Mouse (Mus musculus): Measurements from ENCODE around the gene Fndc10. TPM values are rescaled to one million over a fixed set of nuclear protein-coding genes. Genes with fewer than 3 reads are reported as not detected.
"Not testable (repeated sequence)": the region's sequence is repeated elsewhere in the genome, so short reads cannot be mapped to it uniquely, and the experiment has no call there.

Fndc10 gene
- total and polyA plus RNA-seq, 2 experiments from 2014 or later: 26.5 to 52.0 TPM

GRCm38 (mm10) chr4:155675991-155676390 is 18.2 kb upstream of the Fndc10 start:
- Histone ChIP-seq H3K9me3 (ENCODE audit: low read length) (no peaks in the 10 kb centered on the region), H3K4me3 (ENCODE audit: low read length) (no peak overlapping the region), H3K4me2 (ENCODE audit: low read depth, low read length) (no peak overlapping the region), H3K27me3 (ENCODE audit: insufficient read depth, low read length) (no peaks in the 10 kb centered on the region), H3K4me1 (ENCODE audit: insufficient read depth, low read length) (no peaks in the 10 kb centered on the region), H3K9ac (replicated peaks; ENCODE audit: low read length) (no peak overlapping the region), H3K36me3 (ENCODE audit: insufficient read depth, low read length) (no peaks in the 10 kb centered on the region), H3K27ac (no peak overlapping the region)
- DNase-seq (ENCODE audit: low spot score) (peak; percentile 23), ATAC-seq (no peak)
- WGBS: 86% methylated on average over 2 of the region's 2 CpGs
- TF ChIP-seq CTCF (IDR thresholded peaks at IDR 0.05; ENCODE audit: low read depth): peak; percentile 64

- H3K36me3 ChIP-seq (ENCODE audit: insufficient read depth, low read length); H3K4me2 ChIP-seq (ENCODE audit: low read depth, low read length); DNase-seq (ENCODE audit: low spot score); H3K4me1 ChIP-seq (ENCODE audit: insufficient read depth, low read length); H3K4me3 ChIP-seq (ENCODE audit: low read length); H3K9ac ChIP-seq (replicated peaks; ENCODE audit: low read length); ATAC-seq; H3K9me3 ChIP-seq (ENCODE audit: low read length); H3K27ac ChIP-seq; H3K27me3 ChIP-seq (ENCODE audit: insufficient read depth, low read length): not testable (repeated sequence)
- 92% methylated on average over 15 of the region's 19 CpGs for WGBS
These were observed 10.4 kb upstream of the Fndc10 start for GRCm38 (mm10) chr4:155683670-155684277.

GRCm38 (mm10) chr4:155687764-155688163 is 6.4 kb upstream of the Fndc10 start:
- not testable (repeated sequence) for ATAC-seq; H3K4me1 ChIP-seq (ENCODE audit: insufficient read depth, low read length); H3K9ac ChIP-seq (replicated peaks; ENCODE audit: low read length); H3K36me3 ChIP-seq (ENCODE audit: insufficient read depth, low read length); H3K27ac ChIP-seq; H3K4me3 ChIP-seq (ENCODE audit: low read length); DNase-seq (ENCODE audit: low spot score); H3K4me2 ChIP-seq (ENCODE audit: low read depth, low read length); H3K27me3 ChIP-seq (ENCODE audit: insufficient read depth, low read length); H3K9me3 ChIP-seq (ENCODE audit: low read length)
- 92% methylated on average over 4 of the region's 4 CpGs for WGBS

GRCm38 (mm10) chr4:155690571-155691375 is 3.4 kb upstream of the Fndc10 start:
- 68% methylated on average over 12 of the region's 12 CpGs for WGBS
- DNase-seq (ENCODE audit: low spot score) (peak; percentile 44), ATAC-seq (no peak)

GRCm38 (mm10) chr4:155692421-155692820 is 1.7 kb upstream of the Fndc10 start:
- DNase-seq (ENCODE audit: low spot score): no peak
- ATAC-seq: no peak
- H3K4me1 ChIP-seq (ENCODE audit: insufficient read depth, low read length): peaks cover 16% of the 10 kb centered on the region
- H3K9me3 ChIP-seq (ENCODE audit: low read length): no peaks in the 10 kb centered on the region
- no peak overlapping the region for H3K9ac ChIP-seq (replicated peaks; ENCODE audit: low read length)
- WGBS: 97% methylated on average over 3 of the region's 3 CpGs
- no peak overlapping the region for H3K27ac ChIP-seq
- no peak overlapping the region for H3K4me2 ChIP-seq (ENCODE audit: low read depth, low read length)
- H3K27me3 ChIP-seq (ENCODE audit: insufficient read depth, low read length): no peaks in the 10 kb centered on the region
- no peak for TF ChIP-seq CTCF (IDR thresholded peaks at IDR 0.05; ENCODE audit: low read depth)
- H3K36me3 ChIP-seq (ENCODE audit: insufficient read depth, low read length): no peaks in the 10 kb centered on the region
- no peak overlapping the region for H3K4me3 ChIP-seq (ENCODE audit: low read length)

More at GRCm38 (mm10) chr4:155690571-155691375, 3.4 kb upstream of the Fndc10 start:
- Histone ChIP-seq H3K27me3 (ENCODE audit: insufficient read depth, low read length) (no peaks in the 10 kb centered on the region), H3K4me3 (ENCODE audit: low read length) (no peak overlapping the region), H3K36me3 (ENCODE audit: insufficient read depth, low read length) (no peaks in the 10 kb centered on the region), H3K9ac (replicated peaks; ENCODE audit: low read length) (no peak overlapping the region), H3K4me1 (ENCODE audit: insufficient read depth, low read length) (peaks cover 9% of the 10 kb centered on the region), H3K27ac (peak overlapping the region; percentile 45; the same call in 1 of the 2 replicates), H3K9me3 (ENCODE audit: low read length) (no peaks in the 10 kb centered on the region), H3K4me2 (ENCODE audit: low read depth, low read length) (no peak overlapping the region)
- no peak for TF ChIP-seq CTCF (IDR thresholded peaks at IDR 0.05; ENCODE audit: low read depth)

GRCm38 (mm10) chr4:155694482-155695401 is 600 bp downstream of the Fndc10 start:
- Histone ChIP-seq H3K4me2 (ENCODE audit: low read depth, low read length) (peak overlapping the region; percentile 83), H3K9ac (replicated peaks; ENCODE audit: low read length) (peak overlapping the region; percentile 84), H3K4me1 (ENCODE audit: insufficient read depth, low read length) (peaks cover 16% of the 10 kb centered on the region), H3K36me3 (ENCODE audit: insufficient read depth, low read length) (no peaks in the 10 kb centered on the region), H3K4me3 (ENCODE audit: low read length) (peak overlapping the region; percentile 69), H3K27ac (peak overlapping the region; percentile 97), H3K27me3 (ENCODE audit: insufficient read depth, low read length) (no peaks in the 10 kb centered on the region), H3K9me3 (ENCODE audit: low read length) (no peaks in the 10 kb centered on the region)
- peak; percentile 88 for DNase-seq (ENCODE audit: low spot score)
- 2% methylated on average over 90 of the region's 92 CpGs for WGBS
- peak; percentile 50 for TF ChIP-seq CTCF (IDR thresholded peaks at IDR 0.05; ENCODE audit: low read depth)
- ATAC-seq: peak; percentile 82

All from hindbrain, postnatal 0 days (tissue).